Mouse (Mus musculus) cerebellum, postnatal 25 days (tissue): ENCODE data around the gene Abtb2.

Experiments used
- DNase-seq, 2 experiments: peaks; one replicate each; pipeline ENCODE4 v3.0.0; 2021; ENCODE audit warnings: mixed read lengths in 2 of 2

The Abtb2 gene

DNA sequence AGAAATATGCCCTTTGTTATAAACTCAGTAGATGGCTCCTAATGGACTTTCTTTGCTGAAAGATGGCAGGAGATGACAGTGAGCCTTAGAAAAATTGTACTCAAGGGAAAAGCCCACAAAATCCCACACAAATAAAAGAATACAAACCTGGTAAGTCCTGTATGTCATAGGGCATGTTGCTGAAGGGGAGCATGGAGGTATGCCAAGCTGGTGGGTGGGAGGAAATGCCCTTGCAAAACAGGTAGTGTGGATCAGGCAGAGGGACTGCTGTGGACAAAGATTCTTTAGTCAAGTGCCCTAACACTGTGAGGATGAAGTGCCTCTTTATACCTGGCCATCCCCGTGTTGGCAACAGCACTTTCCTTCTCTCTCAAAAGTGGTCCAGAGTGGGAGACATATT lies 126.7 kb downstream of the Abtb2 start:
- DNase-seq: no peak

DNA sequence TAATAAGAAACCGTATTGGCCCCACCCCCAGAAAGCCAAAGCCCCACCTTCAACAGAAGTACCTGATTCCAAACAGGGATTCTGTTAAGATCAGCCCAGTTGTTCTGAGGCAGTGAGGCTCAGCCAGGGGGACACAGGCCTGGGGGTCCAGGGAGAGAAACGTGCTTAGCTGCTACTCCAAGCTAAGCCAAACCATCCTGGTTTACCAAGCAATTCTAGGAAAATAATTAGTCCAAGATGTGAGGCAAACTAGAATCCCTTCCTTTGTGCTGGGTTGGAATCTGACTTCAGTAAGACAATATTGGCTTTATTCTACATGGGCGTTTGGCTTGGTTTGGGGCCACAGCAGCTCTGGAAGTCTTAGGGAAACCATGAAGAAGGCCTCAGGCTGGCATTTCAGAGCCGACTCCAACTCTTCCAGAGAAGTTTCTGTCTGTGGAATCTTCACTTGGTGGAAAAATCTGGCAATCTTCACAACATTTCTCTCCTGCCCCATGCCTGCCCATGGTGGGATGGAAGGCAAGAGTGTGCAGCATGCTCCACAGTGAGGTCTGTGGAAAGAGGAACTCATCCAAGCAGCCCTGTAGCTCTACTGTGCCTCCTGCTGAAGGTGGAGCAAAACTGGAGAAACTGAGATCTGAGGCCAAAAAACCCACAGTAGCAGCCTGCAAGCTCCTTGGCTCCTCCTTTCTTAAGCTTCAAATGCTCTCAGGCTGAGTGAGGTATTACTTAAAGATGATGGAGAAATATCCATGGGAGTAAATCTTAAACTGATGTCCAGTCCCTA lies 128.9 kb downstream of the Abtb2 start:
- no peak for DNase-seq

- DNase-seq: peak; percentile 34 to 62
Observed at GRCm38 (mm10) chr2:103696177-103696576, 130.1 kb downstream of the Abtb2 start.

DNA sequence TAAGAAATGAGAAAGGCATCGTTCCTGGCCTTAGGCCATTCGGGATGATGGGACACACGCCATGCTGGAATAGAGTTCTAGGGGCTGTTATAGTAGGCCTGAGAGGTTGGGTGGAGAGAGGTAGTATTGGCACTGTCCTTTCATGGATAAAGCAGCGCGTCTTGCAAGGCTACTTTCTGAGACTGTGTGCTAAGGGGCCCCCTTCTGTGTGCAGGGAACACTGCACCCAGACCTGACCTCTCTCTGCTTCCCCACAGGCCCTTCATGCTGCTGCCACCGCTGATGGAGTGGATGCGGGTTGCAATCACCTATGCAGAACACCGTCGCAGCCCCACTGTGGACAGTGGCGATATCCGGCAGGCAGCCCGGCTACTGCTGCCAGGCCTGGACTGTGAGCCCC lies 134.4 kb downstream of the Abtb2 start:
- DNase-seq: no peak

GRCm38 (mm10) chr2:103703336-103703735 lies 137.2 kb downstream of the Abtb2 start:
- no peak for DNase-seq

DNA sequence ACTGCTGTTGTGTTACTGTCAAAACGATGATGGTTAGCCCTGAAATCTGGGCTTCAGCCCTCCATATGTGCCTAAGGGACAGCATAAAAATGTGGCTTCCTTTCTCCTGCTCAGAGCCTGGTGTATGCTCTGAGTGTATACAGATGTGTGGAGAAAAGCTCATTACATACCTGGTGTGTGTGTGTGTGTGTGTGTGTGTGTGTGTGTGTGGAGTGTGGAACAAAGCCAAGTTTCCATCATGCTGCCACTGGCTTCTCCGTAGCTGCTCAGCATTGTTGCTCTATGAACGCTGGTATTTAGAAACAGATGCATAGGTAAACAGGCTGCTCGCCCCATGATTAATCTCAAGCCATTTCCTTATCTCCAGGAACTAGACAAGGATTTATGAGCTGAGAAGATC lies 137.8 kb downstream of the Abtb2 start:
- DNase-seq: no peak

DNA sequence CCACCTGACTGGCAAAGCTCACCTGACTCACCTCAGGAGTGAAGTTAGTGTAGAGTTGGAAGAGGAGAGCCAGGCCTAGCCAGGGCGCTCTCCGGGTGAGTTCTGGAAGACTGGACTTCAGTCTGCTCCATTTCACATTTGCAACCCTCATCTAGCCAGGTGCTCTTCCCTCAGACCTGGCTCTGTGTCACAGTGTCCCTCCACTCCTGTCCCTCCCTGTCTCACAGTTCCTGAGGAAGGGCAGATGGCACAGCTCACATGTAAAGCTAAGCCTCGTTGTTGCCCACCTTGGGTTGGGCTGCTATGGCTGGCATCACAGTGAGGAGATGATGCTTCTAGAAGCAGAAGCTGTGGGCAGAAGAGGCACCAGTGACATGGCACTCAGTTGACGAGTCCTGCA lies 139.7 kb downstream of the Abtb2 start:
- DNase-seq: peak; percentile 38 to 48

DNA sequence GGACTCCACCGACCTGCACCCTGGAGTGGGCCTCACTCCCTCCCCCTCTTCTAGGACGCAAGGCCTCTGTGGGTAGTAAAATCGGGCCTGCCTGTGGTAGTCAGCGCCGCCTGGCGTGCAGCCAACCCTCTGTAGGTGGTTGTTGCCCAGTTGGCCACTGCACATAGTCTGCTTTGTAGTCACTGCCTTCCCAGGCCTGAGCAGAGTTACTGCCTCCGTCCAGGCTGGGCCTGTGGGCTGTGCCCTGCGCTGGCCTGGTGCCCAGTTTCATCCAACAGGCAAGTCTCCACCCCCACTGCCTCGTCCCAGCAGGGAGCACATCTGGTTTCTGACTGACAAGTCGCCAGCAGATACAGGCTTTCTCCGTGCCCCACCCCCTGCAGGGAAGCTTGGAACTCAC lies 140.1 kb downstream of the Abtb2 start:
- peak; percentile 53 to 74 for DNase-seq

GRCm38 (mm10) chr2:103707056-103707776 lies 141.1 kb downstream of the Abtb2 start:
- no peak for DNase-seq

- DNase-seq: no peak
Observed at GRCm38 (mm10) chr2:103710849-103711248, 144.7 kb downstream of the Abtb2 start.

DNA sequence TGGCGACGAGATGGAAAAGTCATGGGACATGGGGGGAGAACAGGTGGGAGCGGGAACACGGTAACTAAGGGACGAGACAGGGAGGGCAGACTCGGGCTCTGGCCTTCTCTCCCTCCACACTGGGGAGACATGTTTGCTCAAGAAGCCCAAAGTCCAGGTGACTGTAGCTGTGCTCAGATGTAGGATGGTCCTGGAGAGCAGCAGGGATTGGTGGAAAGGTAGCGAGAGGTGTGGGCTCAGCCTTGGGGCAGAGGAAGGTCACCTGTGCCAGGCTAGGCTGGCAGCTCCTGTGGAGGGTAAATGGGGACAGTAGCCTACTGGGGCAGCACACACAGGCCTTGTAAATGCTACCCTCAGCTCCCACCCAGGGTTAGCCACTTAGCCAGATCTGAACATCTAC lies 147.7 kb downstream of the Abtb2 start:
- no peak for DNase-seq

DNA sequence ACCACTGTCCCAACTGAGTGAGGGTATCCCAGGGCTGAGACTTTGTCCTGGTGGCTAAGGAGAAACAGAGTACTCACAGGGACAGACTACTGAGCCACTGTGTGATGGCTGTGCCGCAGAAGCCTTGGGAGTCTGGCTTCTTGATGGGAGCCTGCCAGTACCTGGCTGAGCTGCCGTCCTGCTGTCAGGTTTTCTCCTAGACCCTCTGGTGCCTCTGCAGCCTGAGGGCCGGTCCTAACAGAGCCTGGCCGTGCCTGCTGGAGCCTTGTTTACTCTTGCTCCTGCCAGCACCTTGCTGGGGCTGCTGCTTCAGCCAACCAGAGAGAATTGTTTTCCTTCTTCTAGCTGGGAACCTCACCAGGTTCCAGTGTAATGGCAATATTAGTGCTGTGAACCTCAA lies 148.3 kb downstream of the Abtb2 start:
- DNase-seq: peak; percentile 48 to 61

GRCm38 (mm10) chr2:103718594-103719291 lies 152.6 kb downstream of the Abtb2 start:
- peak; percentile 83 to 89 for DNase-seq

GRCm38 (mm10) chr2:103719292-103719646 lies 153.2 kb downstream of the Abtb2 start:
- no peak for DNase-seq

DNA sequence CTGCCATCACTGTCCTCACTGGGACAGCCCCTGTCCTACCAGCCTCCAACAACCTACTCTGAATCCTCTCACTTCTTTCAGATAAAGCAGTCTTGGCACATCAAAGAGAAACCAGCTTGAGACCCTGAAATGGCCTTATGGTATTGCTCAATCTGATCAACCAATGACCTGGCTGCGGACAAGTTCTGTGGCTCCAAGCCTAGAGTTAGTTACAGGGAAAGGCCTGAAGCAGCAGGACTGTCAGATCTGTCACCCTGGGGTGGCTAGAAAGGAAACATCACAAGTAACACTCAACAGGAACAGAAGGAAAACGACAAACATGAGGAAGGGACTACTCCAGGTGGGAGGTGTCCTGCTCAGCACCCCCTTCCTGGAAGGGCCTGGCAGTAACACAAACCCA lies 158.4 kb downstream of the Abtb2 start:
- DNase-seq: no peak

GRCm38 (mm10) chr2:103728027-103728540 lies 162.0 kb downstream of the Abtb2 start:
- DNase-seq: no peak

DNA sequence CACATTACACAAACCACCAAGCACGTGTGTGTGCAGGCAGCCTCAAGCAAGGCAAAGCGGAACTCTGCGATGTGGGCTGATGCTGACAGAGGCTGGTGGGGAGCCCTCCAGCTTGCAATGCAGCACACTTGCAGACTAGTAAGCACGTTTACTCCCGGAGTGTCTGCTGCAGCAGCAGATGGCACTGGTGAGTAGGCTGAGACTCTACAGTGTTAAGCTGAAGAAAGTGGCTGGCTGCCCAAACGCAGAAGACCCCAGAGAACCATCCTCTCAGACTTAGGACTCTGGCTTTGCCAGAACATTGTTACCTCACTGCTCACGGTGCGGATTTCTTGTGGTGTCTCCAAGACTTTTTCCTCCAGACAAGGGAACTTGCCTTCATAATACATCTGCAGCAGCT lies 164.9 kb downstream of the Abtb2 start:
- no peak for DNase-seq

DNA sequence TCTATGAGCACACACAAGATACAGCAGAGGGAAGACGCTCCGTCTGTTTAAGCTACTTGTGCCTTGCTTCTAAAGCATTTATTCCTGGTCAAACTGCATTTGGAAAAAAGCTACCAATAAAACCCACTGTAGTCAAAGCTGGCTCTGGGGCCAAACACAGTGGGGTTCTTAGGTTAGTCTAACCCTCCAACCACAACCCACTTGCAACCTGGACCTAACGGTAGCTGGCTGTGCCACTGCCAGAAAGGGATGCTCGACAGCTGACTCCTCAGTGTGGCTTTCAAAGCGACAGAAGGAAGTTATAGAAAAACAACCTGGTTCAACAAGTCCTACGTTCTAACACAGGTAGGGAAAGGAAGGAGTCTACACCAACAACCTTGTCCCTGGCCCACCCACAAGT lies 165.3 kb downstream of the Abtb2 start:
- DNase-seq: no peak

DNA sequence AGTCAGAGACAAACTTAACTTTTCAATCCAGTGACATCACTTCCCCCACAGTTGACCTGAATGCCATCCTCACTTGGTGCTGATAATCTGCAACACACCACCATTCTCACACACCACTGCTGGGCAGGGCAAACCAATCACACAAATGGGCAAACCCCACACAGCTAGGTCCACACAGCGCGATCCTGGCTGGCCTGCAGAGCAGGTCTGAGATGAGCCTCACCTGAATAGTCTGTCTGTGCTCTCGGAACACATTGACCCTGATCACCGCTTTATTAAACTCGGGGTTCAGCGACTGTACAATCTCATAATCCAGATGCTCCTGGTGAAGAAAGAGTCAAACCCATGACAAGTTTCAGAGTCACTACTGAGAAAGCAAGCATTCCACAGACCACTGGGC lies 176.7 kb downstream of the Abtb2 start:
- no peak for DNase-seq

DNA sequence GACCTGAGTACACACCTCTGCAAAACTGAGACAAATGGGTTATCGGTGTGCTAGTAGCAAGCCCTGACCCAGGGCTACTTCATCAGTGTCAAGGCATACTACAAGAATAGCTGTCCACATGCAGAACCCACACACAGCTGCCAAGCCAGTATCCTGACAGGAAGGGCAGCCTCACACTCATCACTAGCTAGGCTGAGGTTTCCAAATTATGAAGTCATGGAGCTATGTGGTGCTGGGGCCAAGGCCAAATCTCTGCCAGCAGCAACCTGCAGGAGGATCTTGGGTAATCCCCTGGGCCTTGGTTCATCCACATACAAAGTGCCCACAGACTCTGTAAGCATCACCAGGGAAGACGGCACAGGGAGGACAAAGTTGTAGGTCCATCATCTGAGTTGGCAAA lies 177.4 kb downstream of the Abtb2 start:
- no peak for DNase-seq

DNA sequence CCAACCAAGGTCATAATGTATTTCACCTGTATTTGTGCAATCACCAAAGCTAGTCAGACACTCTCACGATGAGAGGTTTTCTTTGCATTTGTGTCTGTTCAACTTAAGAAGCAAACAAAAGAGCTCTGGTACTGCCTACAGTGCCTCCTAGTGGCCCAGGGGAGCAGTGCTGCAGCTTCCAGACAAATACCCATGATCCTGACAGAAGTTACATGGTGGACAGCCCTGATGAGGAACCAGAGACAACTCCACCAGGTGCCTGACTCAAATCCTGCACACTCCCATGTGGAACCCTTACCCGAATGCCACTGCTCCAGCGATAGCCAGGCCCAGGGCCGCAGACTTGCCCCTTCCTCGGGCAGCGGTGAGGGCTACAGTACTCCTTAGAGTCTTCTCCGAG lies 177.9 kb downstream of the Abtb2 start:
- DNase-seq: peak; percentile 62 to 79

- peak; percentile 24 to 58 for DNase-seq
Observed at GRCm38 (mm10) chr2:103745481-103745880, 179.4 kb downstream of the Abtb2 start.

DNA sequence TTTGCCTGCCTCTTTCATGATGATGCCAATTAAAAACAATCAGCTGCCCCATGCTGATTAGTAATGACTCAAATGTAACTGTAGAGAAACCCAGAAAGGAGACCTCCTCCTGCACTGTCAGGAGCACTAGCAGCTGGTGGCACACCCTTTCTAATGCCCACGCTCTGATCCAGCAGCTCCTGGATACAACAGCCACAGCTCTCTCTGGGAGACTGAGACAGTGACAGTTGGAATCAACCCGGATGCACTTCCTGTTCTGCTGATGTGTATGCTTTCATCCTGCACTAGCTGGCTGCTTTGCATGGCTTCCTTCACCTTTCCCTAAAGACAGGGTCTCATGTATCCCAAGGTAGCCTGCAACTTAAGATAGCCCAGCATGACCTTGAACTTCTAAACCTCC lies 180.0 kb downstream of the Abtb2 start:
- no peak for DNase-seq

DNA sequence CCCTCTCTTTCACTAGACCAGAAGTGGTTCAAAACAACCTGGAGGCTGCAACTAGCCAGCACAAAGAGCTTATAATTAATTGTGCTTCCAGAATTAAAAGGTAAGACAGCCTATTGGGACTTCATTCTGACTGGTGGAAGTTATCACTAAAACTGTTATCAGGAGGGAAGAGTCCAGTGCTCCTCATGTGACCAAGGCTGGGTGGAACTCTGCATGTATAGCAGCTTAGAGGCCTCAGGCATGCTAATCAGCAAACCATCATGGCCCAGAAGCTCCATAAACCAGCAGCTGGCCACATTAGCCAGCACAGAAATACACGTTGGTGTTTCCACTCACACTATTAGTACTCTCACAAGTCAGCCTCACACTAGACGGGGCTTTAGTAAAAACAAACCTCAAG lies 180.7 kb downstream of the Abtb2 start:
- no peak for DNase-seq
